Mouse (Mus musculus): ENCODE measurements around the gene Rilp. TPM values are rescaled to one million over a fixed set of nuclear protein-coding genes. Genes with fewer than 3 reads are reported as not detected.

Gene Rilp
- polyA plus RNA-seq, 1 experiment from 2014 or later: 0.75 TPM

- H3K4me1 ChIP-seq: peaks cover 19% of the 10 kb centered on the region
- 20% methylated on average over 19 of the region's 19 CpGs for WGBS
- ATAC-seq (ENCODE audit: low FRiP score): no peak
- H3K27ac ChIP-seq: no peak overlapping the region
- no peaks in the 10 kb centered on the region for H3K9me3 ChIP-seq (replicated peaks)
- peak overlapping the region; percentile 31 for H3K4me3 ChIP-seq
- H3K36me3 ChIP-seq: peaks cover 17% of the 10 kb centered on the region
- peak overlapping the region; percentile 53 for H3K9ac ChIP-seq
- 0 out of 2 replicates have a peak, but pooled peaks cover 5% of the 10 kb centered on the region for H3K27me3 ChIP-seq
- peak overlapping the region; percentile 60 for H3K4me2 ChIP-seq (replicated peaks)
Observed at GRCm38 (mm10) chr11:75467512-75468215, 42.2 kb upstream of the Rilp start.

GRCm38 (mm10) chr11:75468410-75468809, 41.5 kb upstream of the Rilp start:
- 62% methylated on average over 7 of the region's 7 CpGs for WGBS
- peaks cover 17% of the 10 kb centered on the region for H3K36me3 ChIP-seq
- peak overlapping the region; percentile 31 for H3K4me3 ChIP-seq
- ATAC-seq (ENCODE audit: low FRiP score): no peak
- H3K9me3 ChIP-seq (replicated peaks): no peaks in the 10 kb centered on the region
- H3K27ac ChIP-seq: no peak overlapping the region
- peaks cover 12% of the 10 kb centered on the region; the same call in 1 of the 2 replicates for H3K4me1 ChIP-seq
- 0 out of 2 replicates have a peak, but pooled peaks cover 5% of the 10 kb centered on the region for H3K27me3 ChIP-seq
- peak overlapping the region; percentile 60 for H3K4me2 ChIP-seq (replicated peaks)
- H3K9ac ChIP-seq: peak overlapping the region; percentile 53; the same call in 1 of the 2 replicates

GRCm38 (mm10) chr11:75469261-75469660, 40.6 kb upstream of the Rilp start:
- no peak for ATAC-seq (ENCODE audit: low FRiP score)
- Histone ChIP-seq H3K9me3 (replicated peaks) (no peaks in the 10 kb centered on the region), H3K4me2 (replicated peaks) (no peak overlapping the region), H3K27ac (no peak overlapping the region), H3K4me3 (no peak overlapping the region), H3K27me3 (0 out of 2 replicates have a peak, but pooled peaks cover 5% of the 10 kb centered on the region), H3K4me1 (peaks cover 8% of the 10 kb centered on the region; the same call in 1 of the 2 replicates), H3K36me3 (peaks cover 17% of the 10 kb centered on the region), H3K9ac (no peak overlapping the region)
- 88% methylated on average over 4 of the region's 4 CpGs for WGBS

- ATAC-seq (ENCODE audit: low FRiP score): no peak
- Histone ChIP-seq H3K27ac (no peak overlapping the region), H3K9ac (no peak overlapping the region), H3K9me3 (replicated peaks) (no peaks in the 10 kb centered on the region), H3K4me3 (no peak overlapping the region), H3K36me3 (peaks cover 6% of the 10 kb centered on the region; the same call in 1 of the 2 replicates), H3K4me1 (peaks cover 8% of the 10 kb centered on the region; the same call in 1 of the 2 replicates), H3K27me3 (0 out of 2 replicates have a peak, but pooled peaks cover 5% of the 10 kb centered on the region), H3K4me2 (replicated peaks) (no peak overlapping the region)
- WGBS: 78% methylated on average over 3 of the region's 3 CpGs
Observed at GRCm38 (mm10) chr11:75470675-75471074, 39.2 kb upstream of the Rilp start.

GRCm38 (mm10) chr11:75472469-75473081, 37.3 kb upstream of the Rilp start:
- 92% methylated on average over 11 of the region's 11 CpGs for WGBS

GRCm38 (mm10) chr11:75473376-75473775, 36.5 kb upstream of the Rilp start:
- Histone ChIP-seq H3K36me3 (no peaks in the 10 kb centered on the region), H3K27ac (no peak overlapping the region), H3K9me3 (replicated peaks) (no peaks in the 10 kb centered on the region), H3K4me3 (no peak overlapping the region), H3K9ac (no peak overlapping the region), H3K27me3 (0 out of 2 replicates have a peak, but pooled peaks cover 2% of the 10 kb centered on the region), H3K4me2 (replicated peaks) (no peak overlapping the region), H3K4me1 (no peaks in the 10 kb centered on the region)
- 66% methylated on average over 7 of the region's 7 CpGs for WGBS
- no peak for ATAC-seq (ENCODE audit: low FRiP score)

More at GRCm38 (mm10) chr11:75472469-75473081, 37.3 kb upstream of the Rilp start:
- H3K27ac ChIP-seq: no peak overlapping the region
- H3K9me3 ChIP-seq (replicated peaks): no peaks in the 10 kb centered on the region
- no peak for ATAC-seq (ENCODE audit: low FRiP score)
- H3K4me2 ChIP-seq (replicated peaks): no peak overlapping the region
- 0 out of 2 replicates have a peak, but pooled peaks cover 5% of the 10 kb centered on the region for H3K27me3 ChIP-seq
- H3K9ac ChIP-seq: no peak overlapping the region
- H3K36me3 ChIP-seq: no peaks in the 10 kb centered on the region
- H3K4me1 ChIP-seq: peaks cover 5% of the 10 kb centered on the region; the same call in 1 of the 2 replicates
- no peak overlapping the region for H3K4me3 ChIP-seq

GRCm38 (mm10) chr11:75486192-75486591, 23.7 kb upstream of the Rilp start:
- Histone ChIP-seq H3K4me3 (0 out of 2 replicates have a peak overlapping the region, but pooled peaks have one; percentile 97), H3K36me3 (peaks cover 26% of the 10 kb centered on the region), H3K9ac (no peak overlapping the region), H3K4me1 (peaks cover 13% of the 10 kb centered on the region), H3K4me2 (replicated peaks) (peak overlapping the region; percentile 44), H3K27me3 (no peaks in the 10 kb centered on the region), H3K27ac (peak overlapping the region; percentile 44), H3K9me3 (replicated peaks) (no peaks in the 10 kb centered on the region)
- 23% methylated on average over 3 of the region's 3 CpGs for WGBS
- peak; percentile 62 for ATAC-seq (ENCODE audit: low FRiP score)

- peak; percentile 99 for ATAC-seq (ENCODE audit: low FRiP score)
Observed at GRCm38 (mm10) chr11:75486601-75487285, 23.2 kb upstream of the Rilp start, which contains the start of gene Prpf8. TSS of gene Prpf8 (plus strand) at chr11:75486816.

DNA sequence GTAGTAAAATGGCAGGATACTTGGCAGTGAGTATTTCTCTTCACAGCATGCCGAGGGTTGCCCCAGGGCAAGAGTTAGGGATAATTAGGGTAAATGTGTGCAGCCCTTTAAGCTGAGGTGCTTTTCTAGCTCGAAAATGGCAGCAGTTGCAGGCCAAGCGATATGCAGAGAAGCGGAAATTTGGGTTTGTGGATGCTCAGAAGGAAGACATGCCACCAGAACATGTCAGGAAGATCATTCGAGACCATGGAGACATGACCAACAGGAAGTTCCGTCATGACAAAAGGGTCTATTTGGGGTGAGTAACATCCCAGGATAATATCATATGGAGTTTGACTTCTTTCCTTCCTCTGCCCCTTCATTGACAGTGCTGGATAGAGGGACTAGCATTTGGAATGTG, 22.4 kb upstream of the Rilp start:
- Histone ChIP-seq H3K27ac (no peak overlapping the region), H3K9me3 (replicated peaks) (no peaks in the 10 kb centered on the region), H3K36me3 (peaks cover 39% of the 10 kb centered on the region), H3K9ac (peak overlapping the region; percentile 96), H3K27me3 (no peaks in the 10 kb centered on the region), H3K4me3 (peak overlapping the region; percentile 97), H3K4me2 (replicated peaks) (peak overlapping the region; percentile 94), H3K4me1 (peaks cover 13% of the 10 kb centered on the region)
- ATAC-seq (ENCODE audit: low FRiP score): no peak
- 45% methylated on average over 6 of the region's 6 CpGs for WGBS

More at GRCm38 (mm10) chr11:75486601-75487285, 23.2 kb upstream of the Rilp start, which contains the start of gene Prpf8:
- peaks cover 32% of the 10 kb centered on the region for H3K36me3 ChIP-seq
- under 1% methylated on average over 52 of the region's 52 CpGs for WGBS
- peak within 1 kb of the TSS; percentile 94 for H3K4me2 ChIP-seq (replicated peaks)
- H3K9ac ChIP-seq: peak within 1 kb of the TSS; percentile 96
- H3K9me3 ChIP-seq (replicated peaks): no peaks in the 10 kb centered on the region
- peak within 1 kb of the TSS; percentile 82 for H3K27ac ChIP-seq
- H3K27me3 ChIP-seq: no peaks in the 10 kb centered on the region
- peaks cover 13% of the 10 kb centered on the region for H3K4me1 ChIP-seq
- H3K4me3 ChIP-seq: peak within 1 kb of the TSS; percentile 97

- Histone ChIP-seq H3K9me3 (replicated peaks) (no peaks in the 10 kb centered on the region), H3K4me2 (replicated peaks) (no peak overlapping the region), H3K9ac (no peak overlapping the region), H3K4me1 (no peaks in the 10 kb centered on the region), H3K27ac (no peak overlapping the region), H3K4me3 (no peak overlapping the region), H3K27me3 (no peaks in the 10 kb centered on the region), H3K36me3 (peaks cover 99% of the 10 kb centered on the region)
- WGBS: 96% methylated on average over 10 of the region's 10 CpGs
- no peak for ATAC-seq (ENCODE audit: low FRiP score)
Observed at GRCm38 (mm10) chr11:75494296-75495049, 15.4 kb upstream of the Rilp start.

DNA sequence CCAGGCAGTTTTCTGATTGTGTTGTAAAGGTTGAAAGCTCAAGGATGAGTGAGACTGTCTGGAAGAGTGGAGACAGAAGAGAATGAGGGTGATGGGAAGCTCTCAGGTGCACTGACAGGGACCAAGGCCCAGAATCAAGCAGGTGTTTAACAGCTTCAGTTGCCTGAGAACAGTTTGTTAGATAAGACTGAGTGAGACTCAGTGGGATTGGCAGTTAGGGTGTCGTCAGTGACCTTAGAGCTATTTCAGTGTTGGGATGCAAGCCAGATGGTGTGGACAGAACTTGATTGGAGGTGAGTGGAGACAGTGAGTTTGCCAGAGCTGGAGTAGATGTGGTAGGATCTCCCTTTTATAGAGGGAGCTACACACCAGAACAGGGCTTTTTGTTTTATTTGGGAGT, 11.8 kb upstream of the Rilp start:
- peaks cover 99% of the 10 kb centered on the region for H3K36me3 ChIP-seq
- 83% methylated on average over 1 of the region's 1 CpGs for WGBS
- H3K9ac ChIP-seq: no peak overlapping the region
- no peaks in the 10 kb centered on the region for H3K27me3 ChIP-seq
- H3K27ac ChIP-seq: no peak overlapping the region
- H3K9me3 ChIP-seq (replicated peaks): no peaks in the 10 kb centered on the region
- H3K4me2 ChIP-seq (replicated peaks): no peak overlapping the region
- H3K4me1 ChIP-seq: no peaks in the 10 kb centered on the region
- no peak for ATAC-seq (ENCODE audit: low FRiP score)
- H3K4me3 ChIP-seq: no peak overlapping the region
